Mouse (Mus musculus): ENCODE measurements around the gene 1700025G04Rik.

The 1700025G04Rik gene

GRCm38 (mm10) chr1:151907014-151907413 is 182.9 kb downstream of the 1700025G04Rik start:
- DNase-seq (ENCODE audit: low read depth, low spot score) = no peak

GRCm38 (mm10) chr1:151900706-151901360 is 189.1 kb downstream of the 1700025G04Rik start:
- DNase-seq (ENCODE audit: low read depth, low spot score) = no peak

- DNase-seq (ENCODE audit: low read depth, low spot score) = no peak
Observed at GRCm38 (mm10) chr1:151899964-151900363, 190.0 kb downstream of the 1700025G04Rik start.

- DNase-seq (ENCODE audit: low read depth, low spot score) = no peak
Observed at GRCm38 (mm10) chr1:151895406-151895805, 194.5 kb downstream of the 1700025G04Rik start.

- no peak for DNase-seq (ENCODE audit: low read depth, low spot score)
Observed at GRCm38 (mm10) chr1:151893976-151894375, 195.9 kb downstream of the 1700025G04Rik start.

GRCm38 (mm10) chr1:151892008-151892407 is 197.9 kb downstream of the 1700025G04Rik start:
- DNase-seq (ENCODE audit: low read depth, low spot score) = no peak

DNA sequence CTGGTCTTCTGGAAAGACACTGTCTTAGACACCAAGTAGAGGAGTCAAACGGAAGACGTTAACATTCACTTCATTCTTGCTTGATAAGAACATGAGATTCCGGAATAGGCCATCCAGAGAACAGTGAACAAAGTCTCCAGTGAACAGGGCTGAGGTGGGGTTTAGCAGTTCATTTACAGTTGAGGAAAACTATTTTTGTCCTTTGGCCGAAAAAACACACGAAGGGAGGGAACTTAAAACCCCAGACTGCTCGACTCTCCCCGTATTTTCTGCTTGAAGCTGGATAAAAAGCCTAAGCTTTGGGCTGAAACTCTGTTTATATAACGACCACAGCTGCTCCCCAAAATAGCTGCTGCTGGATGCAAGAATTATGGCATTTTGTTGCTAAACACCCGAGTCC is 198.7 kb downstream of the 1700025G04Rik start:
- no peak for DNase-seq (ENCODE audit: low read depth, low spot score)

DNA sequence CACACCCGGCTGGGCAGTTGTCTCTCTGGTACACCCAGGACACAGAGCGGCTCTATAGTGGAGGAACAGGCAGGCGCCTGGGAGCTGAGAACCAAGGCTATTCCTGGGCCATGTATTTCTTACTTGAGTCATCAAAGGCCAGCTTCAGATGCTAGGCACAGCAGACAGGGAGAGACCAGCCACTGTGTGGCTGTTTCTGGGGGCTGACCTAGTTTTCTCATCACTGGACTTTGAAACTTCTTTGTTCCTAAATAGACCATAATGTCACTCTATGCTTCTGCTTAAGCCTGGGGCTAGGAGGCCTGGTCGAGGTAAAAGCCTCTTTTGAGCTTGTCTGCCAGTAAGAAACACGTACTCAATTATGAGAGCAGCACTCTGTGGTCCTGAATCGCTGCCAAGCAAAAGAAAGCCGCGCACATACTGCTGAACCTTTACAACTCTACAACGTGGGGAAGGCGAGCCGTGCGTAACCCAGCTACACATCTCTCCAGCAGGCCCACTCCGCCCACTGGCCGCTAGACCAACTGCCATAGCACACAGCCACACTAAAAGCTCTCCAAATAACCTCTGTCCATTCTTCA is 199.8 kb downstream of the 1700025G04Rik start:
- DNase-seq (ENCODE audit: low read depth, low spot score) = no peak

DNA sequence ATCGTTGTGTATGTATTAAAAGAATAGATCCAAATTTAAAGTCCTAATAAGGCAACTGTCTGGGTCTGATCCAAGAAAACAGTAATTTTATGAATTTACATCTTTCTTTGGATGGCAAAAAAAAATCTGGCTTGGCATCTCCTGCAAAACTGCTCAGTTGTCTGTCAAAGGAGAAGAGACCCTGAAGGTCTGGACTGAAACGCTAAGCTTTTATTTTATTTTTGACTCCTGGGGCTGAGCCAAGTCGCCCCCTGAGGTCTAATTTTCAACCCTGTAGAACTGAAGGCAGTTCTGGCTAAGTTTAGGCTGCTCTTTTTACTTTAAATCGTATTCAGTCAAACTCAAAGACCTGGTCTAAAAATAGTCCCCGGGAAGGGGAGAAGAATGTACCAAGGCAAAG is 202.3 kb downstream of the 1700025G04Rik start:
- no peak for DNase-seq (ENCODE audit: low read depth, low spot score)

DNA sequence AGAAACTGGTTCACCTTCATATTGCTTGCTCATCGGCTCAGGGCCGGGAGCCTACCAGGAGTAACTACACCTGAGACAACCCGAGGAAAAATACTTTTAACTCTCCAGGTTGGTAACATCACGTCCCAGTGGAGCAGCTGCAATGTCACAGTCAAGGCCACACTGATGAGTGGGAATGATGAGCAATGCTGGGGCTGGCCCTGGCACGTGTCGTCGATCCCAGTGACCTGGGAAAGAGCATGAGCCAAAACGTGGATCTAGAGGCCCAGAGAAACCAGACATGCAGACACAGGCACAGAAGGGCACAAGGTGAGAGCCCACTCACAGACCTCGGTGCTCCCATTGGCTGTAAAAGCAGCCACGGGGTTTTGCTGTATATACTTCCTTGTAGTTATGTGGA is 202.8 kb downstream of the 1700025G04Rik start:
- no peak for DNase-seq (ENCODE audit: low read depth, low spot score)

- no peak for DNase-seq (ENCODE audit: low read depth, low spot score)
Observed at GRCm38 (mm10) chr1:151886171-151886570, 203.8 kb downstream of the 1700025G04Rik start.

DNA sequence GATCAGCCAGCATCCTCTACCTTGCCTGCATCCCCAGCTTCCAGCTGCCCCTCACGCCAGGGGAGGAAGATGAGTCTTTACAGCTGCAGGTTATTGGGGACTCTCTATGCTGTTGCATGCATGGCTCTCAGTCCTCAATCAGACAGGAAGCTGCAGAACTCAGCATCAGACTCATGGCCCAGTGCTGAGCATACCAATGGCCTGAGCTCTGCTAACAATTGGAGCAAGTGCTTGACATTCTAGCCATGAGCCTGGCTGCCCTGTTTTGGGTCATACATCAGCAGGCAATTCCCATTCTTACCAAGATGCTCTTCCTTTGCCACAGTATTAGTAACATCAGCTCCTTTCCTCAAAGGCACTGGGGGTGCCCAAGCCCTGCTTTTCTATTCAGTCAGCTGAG is 208.7 kb downstream of the 1700025G04Rik start:
- DNase-seq (ENCODE audit: low read depth, low spot score) = no peak

GRCm38 (mm10) chr1:151880731-151881130 is 209.2 kb downstream of the 1700025G04Rik start:
- no peak for DNase-seq (ENCODE audit: low read depth, low spot score)

DNA sequence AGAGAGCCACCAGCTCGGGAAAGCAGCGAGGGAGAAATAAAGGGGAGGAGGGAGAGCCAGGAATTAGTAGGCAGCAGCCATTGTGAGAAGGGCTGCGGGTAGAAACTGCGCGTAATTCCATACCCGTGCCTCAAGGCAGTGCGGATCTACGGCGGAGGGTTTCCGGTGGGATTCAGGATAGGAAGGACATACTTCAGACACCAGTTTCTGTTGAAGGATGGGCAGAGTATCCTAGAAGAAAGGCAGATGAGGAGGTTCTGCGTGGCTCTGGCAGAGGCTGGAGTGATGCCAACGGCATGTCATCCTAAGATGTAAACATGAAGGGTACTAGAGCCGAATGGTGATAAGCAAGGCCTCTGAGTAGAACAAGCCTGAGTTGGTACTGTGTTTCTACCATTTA is 210.0 kb downstream of the 1700025G04Rik start:
- no peak for DNase-seq (ENCODE audit: low read depth, low spot score)

DNA sequence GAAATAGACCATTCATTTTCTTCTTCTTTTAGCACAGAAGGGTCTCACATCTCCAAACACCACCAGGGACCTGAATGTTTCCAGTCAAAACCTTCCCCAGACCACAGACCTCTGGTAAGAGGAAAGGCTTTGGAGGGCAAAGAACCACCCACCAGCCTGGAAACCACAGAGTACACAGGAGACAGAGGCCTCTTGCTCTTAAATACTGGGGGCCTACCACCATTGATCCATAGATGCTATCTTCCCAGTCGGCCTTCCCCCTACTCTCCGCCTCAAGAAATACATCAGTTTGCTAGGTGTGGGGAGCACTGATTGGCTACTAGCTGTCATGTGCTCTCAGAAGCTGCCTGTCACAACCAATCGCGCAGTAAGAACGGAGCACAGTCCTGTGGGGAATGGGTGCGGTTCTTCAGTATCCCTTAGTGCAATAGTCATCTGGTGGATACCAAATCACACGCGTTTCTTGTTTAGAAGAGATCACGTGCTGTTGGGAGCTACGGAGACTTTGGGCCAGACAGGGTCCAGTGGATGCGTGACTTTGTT is 210.5 kb downstream of the 1700025G04Rik start:
- DNase-seq (ENCODE audit: low read depth, low spot score) = no peak

DNA sequence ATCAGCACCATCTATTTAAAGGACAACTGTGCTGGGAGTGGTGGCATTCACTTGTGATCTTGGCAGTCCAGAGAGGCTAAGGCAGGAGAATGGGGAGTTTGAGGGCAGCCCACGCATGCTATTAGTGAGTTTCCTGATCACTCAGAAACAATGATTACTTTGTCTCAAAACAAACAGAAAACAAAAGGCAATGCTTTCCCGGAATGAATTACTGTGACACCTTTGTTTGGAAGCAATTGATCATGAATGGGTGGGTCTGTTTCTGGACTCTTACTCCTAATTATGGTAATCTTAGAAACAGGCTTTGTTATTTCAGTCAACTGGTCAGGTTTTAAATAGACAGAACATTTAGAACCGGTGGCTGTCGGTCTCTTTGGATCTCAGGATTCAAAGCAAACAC is 211.5 kb downstream of the 1700025G04Rik start:
- DNase-seq (ENCODE audit: low read depth, low spot score) = no peak

DNA sequence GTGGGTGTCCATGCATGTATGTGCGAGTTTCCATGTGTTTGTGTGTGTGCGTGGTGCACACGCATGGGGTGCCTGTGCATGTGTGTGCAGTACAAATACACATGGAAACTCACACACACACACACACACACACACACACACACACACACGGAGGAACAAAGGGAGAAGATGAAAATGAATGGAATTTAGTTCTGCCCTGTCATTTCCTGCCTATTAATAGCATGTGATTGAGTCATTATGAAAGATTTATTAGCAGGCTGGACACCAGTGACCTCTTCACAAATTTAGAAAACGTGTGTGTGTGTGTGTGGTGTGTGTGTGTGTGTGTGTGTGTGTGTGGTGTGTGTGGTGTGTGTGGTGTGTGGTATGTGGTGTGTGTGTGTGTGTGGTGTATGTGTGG is 217.0 kb downstream of the 1700025G04Rik start:
- no peak for DNase-seq (ENCODE audit: low read depth, low spot score)

DNA sequence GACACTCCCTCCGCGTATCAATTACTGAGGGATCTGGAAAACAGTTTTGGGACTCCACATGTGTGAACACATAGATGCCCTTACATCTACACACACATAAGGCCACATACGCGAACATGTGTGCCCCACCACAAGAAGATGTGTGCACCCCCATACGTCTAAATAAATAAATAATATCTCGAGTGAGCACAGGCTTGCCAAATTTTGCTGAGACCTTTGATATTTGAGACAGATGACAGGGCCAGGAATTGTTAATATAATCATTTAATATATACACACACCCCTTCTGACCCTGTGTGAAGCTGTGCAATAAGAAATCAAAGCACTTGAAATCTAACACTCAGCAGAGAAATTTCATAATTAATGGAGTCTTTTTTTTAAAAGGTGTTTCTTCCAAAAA is 225.6 kb downstream of the 1700025G04Rik start:
- DNase-seq (ENCODE audit: low read depth, low spot score) = no peak

DNA sequence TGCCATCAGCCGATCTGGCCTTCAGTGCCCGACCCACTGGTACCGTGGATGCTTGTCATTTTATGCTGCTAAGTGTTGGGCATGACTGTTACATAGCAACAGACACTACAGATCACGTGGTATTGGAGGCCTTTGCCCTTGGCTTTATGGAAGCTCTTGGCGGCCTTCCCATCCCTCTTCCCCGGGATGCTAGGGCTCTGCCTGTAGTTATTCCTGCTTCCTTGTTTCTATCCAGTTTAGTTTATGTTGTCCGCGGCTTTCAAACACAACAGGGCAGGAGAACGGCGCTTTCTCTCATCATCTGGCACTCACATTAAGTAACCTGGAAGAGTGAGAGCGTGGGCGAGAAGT is 226.2 kb downstream of the 1700025G04Rik start:
- no peak for DNase-seq (ENCODE audit: low read depth, low spot score)

DNA sequence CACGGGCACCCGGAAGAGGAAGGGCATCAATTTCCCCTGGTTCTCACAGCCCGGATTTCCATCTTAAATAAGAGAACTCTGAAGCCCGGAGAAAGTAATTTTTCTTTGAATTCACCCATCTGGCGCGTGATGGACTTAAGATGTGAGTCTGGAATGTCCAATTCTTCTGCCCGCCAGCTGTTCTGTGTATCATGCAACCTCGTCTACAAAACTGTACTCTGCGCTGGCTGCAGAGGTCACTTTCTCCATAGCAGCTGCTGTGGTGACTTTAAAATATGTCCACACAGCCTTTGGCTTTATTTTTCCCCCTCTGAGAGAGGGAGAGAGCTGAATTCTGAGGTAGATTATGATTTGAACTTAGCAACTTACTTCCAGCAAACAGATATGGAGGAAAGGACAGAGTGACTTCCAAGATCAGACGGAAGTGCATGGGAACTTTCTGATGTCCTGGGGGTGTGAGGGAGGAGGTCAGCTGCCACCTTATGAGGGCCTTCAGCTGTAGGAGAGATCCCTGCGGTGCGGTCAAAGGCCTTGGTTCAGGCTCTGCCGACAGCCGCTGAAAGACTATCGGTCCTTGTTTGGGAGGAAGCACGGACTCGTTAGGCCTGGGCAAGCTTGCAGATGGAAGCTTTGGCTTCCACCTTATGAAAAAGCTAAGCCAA is 226.7 kb downstream of the 1700025G04Rik start:
- no peak for DNase-seq (ENCODE audit: low read depth, low spot score)

GRCm38 (mm10) chr1:151862109-151862508 is 227.8 kb downstream of the 1700025G04Rik start:
- DNase-seq (ENCODE audit: low read depth, low spot score) = no peak

DNA sequence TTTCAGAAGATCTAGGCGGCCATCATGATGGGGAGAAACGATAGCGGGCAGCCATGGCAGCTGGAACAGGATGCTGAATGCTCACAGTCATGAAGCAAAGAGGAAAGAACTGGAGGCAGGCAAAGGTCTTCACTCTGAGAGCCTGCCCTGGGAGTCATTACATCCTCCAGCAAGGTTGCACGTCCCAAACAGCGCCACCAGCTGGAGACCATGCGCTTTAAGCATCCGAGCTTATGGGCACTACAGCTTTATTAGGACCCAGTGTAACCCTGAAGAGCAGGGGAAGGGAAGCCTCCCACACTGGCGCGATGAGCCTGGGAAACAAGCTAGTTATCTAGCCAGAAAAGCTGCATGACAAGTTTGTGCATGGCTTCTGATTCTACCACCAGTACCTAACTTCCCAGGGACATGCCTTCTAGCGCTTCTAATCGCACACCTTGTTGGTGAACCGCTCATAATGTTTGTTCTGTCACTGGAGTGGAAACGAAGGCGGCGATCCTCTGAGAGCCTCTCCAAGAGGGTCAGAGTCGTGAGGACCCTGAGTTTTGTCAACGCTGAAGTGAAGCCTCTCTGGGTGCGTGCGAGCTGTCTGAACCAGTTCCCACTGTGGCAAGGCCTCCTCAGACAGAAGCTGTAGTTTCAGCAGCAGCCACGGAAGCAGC is 228.5 kb downstream of the 1700025G04Rik start:
- DNase-seq (ENCODE audit: low read depth, low spot score) = no peak

All from c-Kit-negative CD71-positive TER-119-positive erythroid progenitor cells, embryonic 14.5 days (primary cell).